Mouse (Mus musculus) small intestine, adult 2 months (tissue): ENCODE measurements around the gene Szt2.

Experiments
- CTCF ChIP-seq: fragments of 200-500 bp; IDR thresholded peaks from 2 replicates; pipeline ENCODE4 v1.5.1; 2012; ENCODE audit warnings: low read depth, mild to moderate bottlenecking, control low read depth, inconsistent platforms, low read length, moderate library complexity, mixed read lengths; ENCODE audit not compliant: insufficient replicate concordance, insufficient read length; ENCODE audit errors: extremely low read depth
- POLR2A ChIP-seq: fragments of 200-500 bp; IDR thresholded peaks from 2 replicates; pipeline ENCODE4 v1.6.1; 2012; ENCODE audit warnings: low read depth, mild to moderate bottlenecking, control low read depth, inconsistent platforms, low read length, moderate library complexity

DNA sequence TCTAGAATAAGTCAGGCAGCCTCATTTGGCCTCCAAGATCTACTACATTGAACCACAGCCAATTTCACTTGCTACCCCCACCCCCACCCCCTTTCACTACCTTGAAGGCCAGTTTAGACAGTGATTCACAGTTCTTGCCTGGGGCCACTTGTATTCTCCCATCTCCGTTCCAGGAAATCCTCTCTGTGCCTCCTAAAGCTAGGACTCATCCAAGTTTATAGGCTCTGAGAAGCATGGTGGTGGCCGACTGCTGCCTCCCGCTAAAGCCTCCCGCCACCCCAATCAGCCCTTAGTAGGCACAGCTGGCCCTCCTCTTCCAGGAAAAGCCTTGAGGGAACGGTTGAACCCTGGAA is 18.3 kb upstream of the Szt2 start:
- TF ChIP-seq CTCF = no peak
- no peak for TF ChIP-seq POLR2A
